Mouse (Mus musculus) CH12.LX (cell line): ENCODE measurements around the gene Zfp663. TPM values are rescaled to one million over a fixed set of nuclear protein-coding genes. Genes with fewer than 3 reads are reported as not detected.

Experiments
- DNase-seq: peaks from one replicate; pipeline ENCODE4 v3.0.0-alpha.2; 2013; ENCODE audit errors: extremely low read depth
- H3K27ac ChIP-seq: 2 replicates; pipeline ENCODE4 v1.5.1; 2012; ENCODE audit warnings: low read depth, mild to moderate bottlenecking, control low read depth, moderate library complexity; ENCODE audit not compliant: insufficient read depth
- H3K27me3 ChIP-seq: replicated peaks from 2 replicates; pipeline ENCODE3; 2012; ENCODE audit warnings: inconsistent platforms
- H3K36me3 ChIP-seq, 2 experiments: replicated peaks in 1 of 2; 2 replicates each; pipeline versions ENCODE3 to v1.6.1; 2012; ENCODE audit warnings: inconsistent platforms in 1 of 2, low read length in 1 of 2, mild to moderate bottlenecking in 1 of 2, mixed read lengths in 1 of 2, moderate library complexity in 1 of 2; ENCODE audit not compliant: control insufficient read depth in 1 of 2, insufficient read depth in 1 of 2
- H3K4me1 ChIP-seq, 2 experiments: 2 replicates each; pipeline ENCODE4 v1.6.1; 2012; ENCODE audit warnings: inconsistent platforms in 1 of 2, moderate library complexity in 1 of 2; ENCODE audit not compliant: insufficient read depth in 2 of 2, control insufficient read depth in 1 of 2
- H3K4me2 ChIP-seq: 2 replicates; pipeline ENCODE4 v1.6.1; 2012; ENCODE audit warnings: low read depth, mild to moderate bottlenecking, control low read depth; ENCODE audit not compliant: poor library complexity, insufficient read depth, severe bottlenecking
- H3K4me3 ChIP-seq, 3 experiments: fragments of 150-350 bp in 1 of 3; sonication (generic) in 1 of 3; replicated peaks in 1 of 3; 2 replicates each; pipeline versions ENCODE3 to v1.5.1; 2011 to 2012; ENCODE audit warnings: low read depth in 2 of 3, low read length in 2 of 3, mild to moderate bottlenecking in 2 of 3, moderate library complexity in 2 of 3, control low read depth in 1 of 3, improper control_type of control experiment in 1 of 3, inconsistent platforms in 1 of 3, mixed read lengths in 1 of 3; ENCODE audit not compliant: poor library complexity in 1 of 3
- H3K79me2 ChIP-seq: replicated peaks from 2 replicates; pipeline ENCODE4 v1.6.1; 2012; ENCODE audit warnings: mild to moderate bottlenecking, moderate library complexity; ENCODE audit not compliant: control insufficient read depth, poor library complexity, insufficient read depth, severe bottlenecking; ENCODE audit errors: extremely low read depth
- H3K9ac ChIP-seq: 2 replicates; pipeline ENCODE4 v1.6.1; 2012; ENCODE audit warnings: low read depth, mild to moderate bottlenecking, control low read depth, moderate library complexity; ENCODE audit not compliant: insufficient read depth
- H3K9me3 ChIP-seq: replicated peaks from 2 replicates; pipeline ENCODE3; 2012; ENCODE audit warnings: low read length, inconsistent platforms, mixed read lengths
- E2F4 ChIP-seq: IDR thresholded peaks from 2 replicates; pipeline ENCODE4 v1.6.1; 2011; ENCODE audit warnings: low read depth, low read length, improper control_type of control experiment; ENCODE audit not compliant: insufficient replicate concordance
- ELF1 ChIP-seq: IDR thresholded peaks from 2 replicates; pipeline ENCODE4 v1.6.1; 2014; ENCODE audit warnings: low read depth, mild to moderate bottlenecking, inconsistent platforms, low read length, improper control_type of control experiment
- HCFC1 ChIP-seq: IDR thresholded peaks from 2 replicates; pipeline ENCODE4 v1.6.1; 2012; ENCODE audit warnings: low read depth, mild to moderate bottlenecking, inconsistent platforms, low read length, improper control_type of control experiment
- KAT2A ChIP-seq: IDR thresholded peaks from 2 replicates; pipeline ENCODE4 v1.6.1; 2012; ENCODE audit warnings: low read length, improper control_type of control experiment, inconsistent platforms; ENCODE audit not compliant: insufficient replicate concordance
- MAFK ChIP-seq: IDR thresholded peaks from 2 replicates; pipeline ENCODE4 v1.6.1; 2011; ENCODE audit warnings: low read length, improper control_type of control experiment; ENCODE audit not compliant: insufficient replicate concordance
- MAX ChIP-seq: IDR thresholded peaks from 2 replicates; pipeline ENCODE4 v1.6.1; 2011; ENCODE audit warnings: low read length, improper control_type of control experiment
- MAZ ChIP-seq: IDR thresholded peaks from 2 replicates; pipeline ENCODE4 v1.6.1; 2012; ENCODE audit warnings: low read depth, mild to moderate bottlenecking, inconsistent platforms, low read length, improper control_type of control experiment, moderate library complexity
- MXI1 ChIP-seq: IDR thresholded peaks from 2 replicates; pipeline ENCODE4 v1.6.1; 2011; ENCODE audit warnings: mild to moderate bottlenecking, low read depth, low read length, improper control_type of control experiment
- NELFE ChIP-seq: IDR thresholded peaks from 2 replicates; pipeline ENCODE4 v1.6.1; 2011; ENCODE audit warnings: low read depth, low read length, improper control_type of control experiment
- PAX5 ChIP-seq: IDR thresholded peaks from 2 replicates; pipeline ENCODE4 v1.6.1; 2012; ENCODE audit warnings: low read length, inconsistent platforms, mixed read lengths
- POLR2AphosphoS2 ChIP-seq: IDR thresholded peaks from 2 replicates; pipeline ENCODE4 v1.6.1; 2011; ENCODE audit warnings: low read depth, low read length, improper control_type of control experiment
- RAD21 ChIP-seq: IDR thresholded peaks from 2 replicates; pipeline ENCODE4 v1.6.1; 2011; ENCODE audit warnings: low read depth, mild to moderate bottlenecking, low read length, improper control_type of control experiment, moderate library complexity
- ZC3H11A ChIP-seq: IDR thresholded peaks from 2 replicates; pipeline ENCODE4 v1.6.1; 2012; ENCODE audit warnings: low read depth, mild to moderate bottlenecking, inconsistent platforms, low read length, improper control_type of control experiment
- ZKSCAN1 ChIP-seq: IDR thresholded peaks from 2 replicates; pipeline ENCODE4 v1.6.1; 2012; ENCODE audit warnings: low read depth, inconsistent platforms, low read length, improper control_type of control experiment, borderline replicate concordance
- ZMIZ1 ChIP-seq: IDR thresholded peaks from 2 replicates; pipeline ENCODE4 v1.6.1; 2012; ENCODE audit warnings: low read depth, mild to moderate bottlenecking, inconsistent platforms, low read length, improper control_type of control experiment
- ZNF384 ChIP-seq: IDR thresholded peaks from 2 replicates; pipeline ENCODE4 v1.6.1; 2012; ENCODE audit warnings: low read depth, low read length, improper control_type of control experiment, inconsistent platforms
- dilution Hi-C: fragments of 300-500 bp; cut with MboI; formaldehyde crosslinking; loops from 2 replicates; pipeline ENCODE4 v1.14.3; 2020; ENCODE audit warnings: low sequenced_read_pairs; ENCODE audit not compliant: extremely low pct_unique_long_range_greater_than_20kb, extremely low pct_ligation_motif_present
- in situ Hi-C: fragments of 300-500 bp; cut with MboI; formaldehyde crosslinking; loops from 3 replicates; pipeline ENCODE4 v1.14.3; 2019; ENCODE audit warnings: low sequenced_read_pairs, low pct_ligation_motif_present, low pct_unique_long_range_greater_than_20kb, mixed read lengths
- polyA plus RNA-seq: library from polyadenylated mRNA; unstranded; fragments of >175 nt; gene quantifications from 2 replicates; pipeline ENCODE4 v1.2.1, GENCODE M21; 2012; ENCODE audit warnings: low read depth; ENCODE audit not compliant: insufficient read length
- total RNA-seq, 2 experiments: library from RNA; depleted of rRNA; stranded (reverse); fragments of 300-350 nt in 1 of 2; fragments of >200 nt in 1 of 2; gene quantifications; 2 replicates each; pipeline ENCODE4 v1.2.3; 2012 to 2014

The Zfp663 gene
- total RNA-seq (2012; rRNA removed) (not detected in 2 replicates), total RNA-seq (2014; rRNA removed) (not detected in 2 replicates), polyA plus RNA-seq (not detected in 2 replicates)

DNA sequence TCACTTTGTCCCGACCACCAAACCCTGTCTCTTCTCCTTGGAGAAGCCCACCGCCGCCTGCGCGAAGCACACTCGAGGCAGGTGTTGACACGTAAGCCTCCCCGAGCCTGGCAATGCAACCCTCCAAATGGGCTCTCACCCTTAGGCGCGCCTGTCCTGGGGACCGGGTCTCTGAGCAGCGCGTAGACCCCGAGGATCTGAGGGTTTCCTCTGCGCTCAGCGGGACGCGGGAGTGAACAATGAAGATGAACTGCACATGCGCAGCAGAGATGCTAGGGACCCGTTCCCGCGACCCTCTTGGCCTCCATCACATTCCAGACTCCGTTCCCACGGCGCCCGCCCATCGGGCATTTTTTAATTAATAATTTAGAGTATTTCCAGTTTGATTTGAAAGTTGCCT is at the start of gene Zfp663:
Gene Zfp663 (minus strand): TSS at position 234 of the 400 bp plus-strand sequence.
- Histone ChIP-seq H3K4me3 (no peak within 1 kb of the TSS), H3K36me3 (no peaks in the 10 kb centered on the region), H3K4me2 (no peak within 1 kb of the TSS), H3K9me3 (no peaks in the 10 kb centered on the region), H3K27me3 (peaks cover 55% of the 10 kb centered on the region), H3K79me2 (no peaks in the 10 kb centered on the region), H3K9ac (no peak within 1 kb of the TSS), H3K4me1 (peaks cover 3 to 7% of the 10 kb centered on the region in 2 experiments; a peak in 1 of 4 replicates), H3K27ac (no peak within 1 kb of the TSS)
- no peak for DNase-seq
- dilution Hi-C loops, result no loop called here
- in situ Hi-C loops, result loop anchor here (10.0 kb wide), 2 partner anchors 106 to 424 kb away; partner anchors contain the start of genes Mmp9 and Slc13a3
- TF ChIP-seq ZNF384 (no peak), NELFE (no peak), ZKSCAN1 (no peak), ZMIZ1 (no peak), MAFK (no peak), ZC3H11A (no peak), MXI1 (no peak), MAX (no peak), E2F4 (no peak), RAD21 (no peak), HCFC1 (no peak), ELF1 (no peak)

DNA sequence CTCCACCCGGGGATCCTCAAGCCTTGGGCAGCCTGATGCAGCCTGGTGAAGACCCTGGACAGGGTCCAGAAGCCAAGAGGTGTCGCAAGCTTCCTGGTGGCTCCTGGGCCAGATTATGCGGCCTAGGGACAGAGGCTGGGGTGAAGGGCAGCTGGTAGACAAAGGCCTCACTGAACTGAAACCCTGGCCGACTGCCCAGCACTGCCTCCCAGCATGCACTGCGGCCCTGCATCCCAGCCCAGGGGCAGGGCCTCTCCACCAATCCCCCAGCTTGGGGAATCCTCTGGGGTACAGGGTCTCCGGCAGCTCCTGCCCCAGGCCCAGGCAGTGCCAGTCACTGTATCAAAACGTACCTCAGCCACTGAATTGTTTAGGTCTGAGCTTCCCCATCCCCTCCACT is 48.8 kb upstream of the Zfp663 start:
- Histone ChIP-seq H3K36me3 (no peaks in the 10 kb centered on the region), H3K9ac (no peak overlapping the region), H3K4me3 (no peak overlapping the region), H3K79me2 (no peaks in the 10 kb centered on the region), H3K9me3 (no peaks in the 10 kb centered on the region), H3K4me2 (no peak overlapping the region), H3K27ac (no peak overlapping the region), H3K4me1 (peaks cover 0 to 3% of the 10 kb centered on the region in 2 experiments; a peak in 1 of 4 replicates), H3K27me3 (peaks cover 91% of the 10 kb centered on the region)
- dilution Hi-C loops (no loop called here), in situ Hi-C loops (no loop called here)
- no peak for DNase-seq
- TF ChIP-seq KAT2A (no peak), PAX5 (no peak), ZNF384 (no peak), MXI1 (no peak), POLR2AphosphoS2 (no peak), MAZ (no peak)
